Mouse (Mus musculus) kidney, adult 2 months (tissue): ENCODE measurements around the gene Krt1.

Experiments used
- CTCF ChIP-seq: fragments of 200-500 bp; conservative IDR thresholded peaks from 2 replicates; pipeline ENCODE4 v1.5.1; 2011; ENCODE audit warnings: low read depth, mild to moderate bottlenecking, control low read depth, low read length, moderate library complexity, mixed read lengths; ENCODE audit not compliant: insufficient read depth, insufficient read length
- POLR2A ChIP-seq: fragments of 200-500 bp; IDR thresholded peaks from one replicate; pipeline ENCODE4 v1.6.1; 2011; ENCODE audit warnings: low read depth, low read length, control low read depth

- TF ChIP-seq CTCF: no peak
- no peak for TF ChIP-seq POLR2A
Measured at GRCm38 (mm10) chr15:101859735-101860170, 9.2 kb upstream of the Krt1 start.
